Mouse (Mus musculus): Measurements from ENCODE around the gene Rph3a. TPM values are rescaled to one million over a fixed set of nuclear protein-coding genes. Genes with fewer than 3 reads are reported as not detected.

Rph3a gene
- polyA plus RNA-seq (2015; fragmentation: Nextera tagmentation; extraction: Ambion mirVana), result 21.1 and 21.3 TPM in 2 replicates

GRCm38 (mm10) chr5:121009811-121010569 lies at the start of gene Rph3a:
Rph3a (minus strand) TSS chr5:121010092.
- no peaks in the 10 kb centered on the region for H3K9me3 ChIP-seq
- H3K4me3 ChIP-seq, result peak within 1 kb of the TSS; percentile 45
- H3K27me3 ChIP-seq, result no peaks in the 10 kb centered on the region; the same call in 1 of the 2 replicates
- H3K4me1 ChIP-seq, result peaks cover 54% of the 10 kb centered on the region
- WGBS, result 48% methylated on average over 12 of the region's 12 CpGs
- H3K27ac ChIP-seq (replicated peaks), result peak within 1 kb of the TSS; percentile 76
- no peaks in the 10 kb centered on the region for H3K36me3 ChIP-seq
- peak within 1 kb of the TSS; percentile 54 for H3K9ac ChIP-seq (replicated peaks)
- H3K4me2 ChIP-seq (replicated peaks), result peak within 1 kb of the TSS; percentile 53
- ATAC-seq (replicated peaks), result no peak

- Histone ChIP-seq H3K27me3 (no peaks in the 10 kb centered on the region), H3K9me3 (no peaks in the 10 kb centered on the region), H3K4me3 (no peak overlapping the region), H3K36me3 (no peaks in the 10 kb centered on the region), H3K4me1 (peaks cover 4% of the 10 kb centered on the region), H3K27ac (replicated peaks) (no peak overlapping the region), H3K4me2 (replicated peaks) (no peak overlapping the region), H3K9ac (replicated peaks) (no peak overlapping the region)
- ATAC-seq (replicated peaks), result no peak
- 92% methylated on average over 11 of the region's 11 CpGs for WGBS
Observed at GRCm38 (mm10) chr5:121058261-121058660, 48.4 kb upstream of the Rph3a start.

- Histone ChIP-seq H3K9me3 (no peaks in the 10 kb centered on the region), H3K4me3 (no peak overlapping the region), H3K27ac (replicated peaks) (peak overlapping the region; percentile 49; the same call in 1 of the 2 replicates), H3K4me2 (replicated peaks) (no peak overlapping the region), H3K4me1 (no peaks in the 10 kb centered on the region), H3K36me3 (no peaks in the 10 kb centered on the region), H3K27me3 (no peaks in the 10 kb centered on the region), H3K9ac (replicated peaks) (no peak overlapping the region)
- ATAC-seq (replicated peaks), result no peak
- 83% methylated on average over 9 of the region's 9 CpGs for WGBS
Observed at GRCm38 (mm10) chr5:121053886-121054285, 44.0 kb upstream of the Rph3a start.

GRCm38 (mm10) chr5:121041791-121042190 lies 31.9 kb upstream of the Rph3a start:
- Histone ChIP-seq H3K27me3 (no peaks in the 10 kb centered on the region), H3K4me3 (no peak overlapping the region), H3K36me3 (no peaks in the 10 kb centered on the region), H3K4me2 (replicated peaks) (no peak overlapping the region), H3K9me3 (no peaks in the 10 kb centered on the region), H3K27ac (replicated peaks) (no peak overlapping the region), H3K4me1 (peaks cover 7% of the 10 kb centered on the region; the same call in 1 of the 2 replicates), H3K9ac (replicated peaks) (no peak overlapping the region)
- 74% methylated on average over 9 of the region's 9 CpGs for WGBS
- ATAC-seq (replicated peaks), result no peak

- Histone ChIP-seq H3K36me3 (no peaks in the 10 kb centered on the region), H3K27me3 (no peaks in the 10 kb centered on the region), H3K9me3 (no peaks in the 10 kb centered on the region), H3K9ac (replicated peaks) (no peak overlapping the region), H3K4me1 (no peaks in the 10 kb centered on the region), H3K4me3 (no peak overlapping the region), H3K27ac (replicated peaks) (no peak overlapping the region), H3K4me2 (replicated peaks) (no peak overlapping the region)
- no peak for ATAC-seq (replicated peaks)
- 86% methylated on average over 9 of the region's 9 CpGs for WGBS
Observed at GRCm38 (mm10) chr5:121039465-121039864, 29.6 kb upstream of the Rph3a start.

- no peak overlapping the region for H3K4me2 ChIP-seq (replicated peaks)
- H3K9me3 ChIP-seq, result no peaks in the 10 kb centered on the region
- 77% methylated on average over 9 of the region's 9 CpGs for WGBS
- no peaks in the 10 kb centered on the region for H3K36me3 ChIP-seq
- H3K4me1 ChIP-seq, result no peaks in the 10 kb centered on the region
- H3K9ac ChIP-seq (replicated peaks), result no peak overlapping the region
- no peak for ATAC-seq (replicated peaks)
- H3K4me3 ChIP-seq, result no peak overlapping the region
- H3K27ac ChIP-seq (replicated peaks), result no peak overlapping the region
- H3K27me3 ChIP-seq, result no peaks in the 10 kb centered on the region
Observed at GRCm38 (mm10) chr5:121030161-121030560, 20.3 kb upstream of the Rph3a start.

GRCm38 (mm10) chr5:121019505-121019904 lies 9.6 kb upstream of the Rph3a start:
- Histone ChIP-seq H3K9me3 (no peaks in the 10 kb centered on the region), H3K36me3 (no peaks in the 10 kb centered on the region), H3K27ac (replicated peaks) (no peak overlapping the region), H3K4me2 (replicated peaks) (no peak overlapping the region), H3K9ac (replicated peaks) (no peak overlapping the region), H3K27me3 (no peaks in the 10 kb centered on the region), H3K4me1 (no peaks in the 10 kb centered on the region), H3K4me3 (no peak overlapping the region)
- no peak for ATAC-seq (replicated peaks)
- WGBS, result 73% methylated on average over 9 of the region's 9 CpGs

GRCm38 (mm10) chr5:121017699-121018098 lies 7.8 kb upstream of the Rph3a start:
- Histone ChIP-seq H3K4me1 (no peaks in the 10 kb centered on the region), H3K4me2 (replicated peaks) (no peak overlapping the region), H3K9ac (replicated peaks) (no peak overlapping the region), H3K36me3 (no peaks in the 10 kb centered on the region), H3K27me3 (no peaks in the 10 kb centered on the region; the same call in 1 of the 2 replicates), H3K9me3 (no peaks in the 10 kb centered on the region), H3K27ac (replicated peaks) (no peak overlapping the region), H3K4me3 (no peak overlapping the region)
- 78% methylated on average over 5 of the region's 5 CpGs for WGBS
- ATAC-seq (replicated peaks), result no peak

- Histone ChIP-seq H3K27me3 (no peaks in the 10 kb centered on the region; the same call in 1 of the 2 replicates), H3K4me1 (0 out of 2 replicates have a peak, but pooled peaks cover 4% of the 10 kb centered on the region), H3K4me2 (replicated peaks) (no peak overlapping the region), H3K4me3 (no peak overlapping the region), H3K27ac (replicated peaks) (no peak overlapping the region; the same call in 1 of the 2 replicates), H3K9me3 (no peaks in the 10 kb centered on the region), H3K9ac (replicated peaks) (no peak overlapping the region), H3K36me3 (no peaks in the 10 kb centered on the region)
- WGBS, result 42% methylated on average over 12 of the region's 12 CpGs
- no peak for ATAC-seq (replicated peaks)
Observed at GRCm38 (mm10) chr5:121016405-121016804, 6.5 kb upstream of the Rph3a start.

GRCm38 (mm10) chr5:121014496-121014895 lies 4.6 kb upstream of the Rph3a start:
- H3K36me3 ChIP-seq, result no peaks in the 10 kb centered on the region
- no peaks in the 10 kb centered on the region for H3K9me3 ChIP-seq

GRCm38 (mm10) chr5:121011962-121012361 lies 2.1 kb upstream of the Rph3a start:
- ATAC-seq (replicated peaks), result no peak
- Histone ChIP-seq H3K4me3 (no peak overlapping the region), H3K27me3 (no peaks in the 10 kb centered on the region; the same call in 1 of the 2 replicates), H3K9ac (replicated peaks) (no peak overlapping the region), H3K4me1 (peaks cover 40% of the 10 kb centered on the region), H3K9me3 (no peaks in the 10 kb centered on the region), H3K36me3 (no peaks in the 10 kb centered on the region), H3K27ac (replicated peaks) (peak overlapping the region; percentile 40; the same call in 1 of the 2 replicates), H3K4me2 (replicated peaks) (no peak overlapping the region)
- WGBS, result 30% methylated on average over 2 of the region's 2 CpGs

More at GRCm38 (mm10) chr5:121014496-121014895, 4.6 kb upstream of the Rph3a start:
- no peak for ATAC-seq (replicated peaks)
- Histone ChIP-seq H3K9ac (replicated peaks) (no peak overlapping the region), H3K4me3 (no peak overlapping the region), H3K27me3 (no peaks in the 10 kb centered on the region; the same call in 1 of the 2 replicates), H3K4me1 (peaks cover 15% of the 10 kb centered on the region), H3K27ac (replicated peaks) (no peak overlapping the region), H3K4me2 (replicated peaks) (no peak overlapping the region)
- 89% methylated on average over 2 of the region's 2 CpGs for WGBS

GRCm38 (mm10) chr5:121009406-121009805 lies 486 bp downstream of the Rph3a start:
- no peaks in the 10 kb centered on the region for H3K9me3 ChIP-seq
- H3K27me3 ChIP-seq, result no peaks in the 10 kb centered on the region; the same call in 1 of the 2 replicates
- ATAC-seq (replicated peaks), result peak; percentile 51
- under 1% methylated on average over 19 of the region's 19 CpGs for WGBS
- H3K4me1 ChIP-seq, result peaks cover 60% of the 10 kb centered on the region
- peak overlapping the region; percentile 54 for H3K9ac ChIP-seq (replicated peaks)
- H3K27ac ChIP-seq (replicated peaks), result peak overlapping the region; percentile 76
- no peaks in the 10 kb centered on the region for H3K36me3 ChIP-seq
- peak overlapping the region; percentile 53 for H3K4me2 ChIP-seq (replicated peaks)
- H3K4me3 ChIP-seq, result peak overlapping the region; percentile 45

All from forebrain, embryonic 15.5 days (tissue).